Mouse (Mus musculus) G1E-ER4 (cell line): Measurements from ENCODE around the gene Zmynd8. TPM values are rescaled to one million over a fixed set of nuclear protein-coding genes. Genes with fewer than 3 reads are reported as not detected.

Source experiments
- GATA1 ChIP-seq: IDR thresholded peaks from one replicate; pipeline ENCODE4 v1.8.0; 2012; ENCODE audit warnings: low read length, inconsistent platforms
- polyA plus RNA-seq: library from polyadenylated mRNA; stranded (reverse); fragments of >175 nt; gene quantifications from 2 replicates; pipeline ENCODE4 v1.2.3, GENCODE M21; 2012

The Zmynd8 gene
- polyA plus RNA-seq, 1 experiment, result 76.5 TPM

DNA sequence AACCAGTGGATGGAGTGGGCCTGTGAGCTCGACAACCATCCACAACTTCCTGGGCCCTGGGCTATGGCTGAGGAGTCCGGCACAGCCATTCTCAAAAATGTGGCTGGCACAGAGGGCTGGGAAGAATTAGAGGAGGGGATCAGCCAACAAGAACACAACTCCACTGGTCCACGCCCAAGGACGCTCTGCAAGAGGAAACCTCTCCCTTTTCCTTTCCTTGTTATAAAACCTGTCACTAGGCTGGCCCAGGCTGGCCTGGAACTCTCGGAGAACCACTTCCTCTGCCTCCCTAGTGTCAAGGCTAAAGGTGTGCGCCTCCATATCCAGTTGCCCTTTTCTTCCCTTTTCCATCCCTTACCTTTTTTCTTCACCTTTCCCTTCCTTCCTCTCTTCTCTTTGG is 55.5 kb downstream of the Zmynd8 start:
- no peak for TF ChIP-seq GATA1

DNA sequence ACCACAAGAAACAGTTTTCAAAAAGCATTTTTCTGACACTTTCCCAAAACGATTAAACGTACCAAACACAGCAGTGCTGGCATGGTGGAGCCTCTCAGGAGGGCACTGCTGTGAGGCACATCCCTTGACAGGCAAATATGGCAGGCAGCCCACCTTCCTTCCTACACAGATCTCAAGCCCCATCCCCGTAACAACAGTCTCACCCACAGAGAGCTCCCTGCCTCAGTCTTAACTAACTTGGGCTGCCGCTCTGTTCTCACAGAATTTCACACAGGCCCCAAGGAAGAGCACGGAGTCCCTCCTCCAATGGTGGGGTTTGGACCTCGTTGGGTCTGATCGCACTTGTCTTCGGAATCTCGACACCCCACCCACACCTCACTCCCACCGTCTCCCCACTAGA is 56.6 kb downstream of the Zmynd8 start:
- TF ChIP-seq GATA1, result no peak

DNA sequence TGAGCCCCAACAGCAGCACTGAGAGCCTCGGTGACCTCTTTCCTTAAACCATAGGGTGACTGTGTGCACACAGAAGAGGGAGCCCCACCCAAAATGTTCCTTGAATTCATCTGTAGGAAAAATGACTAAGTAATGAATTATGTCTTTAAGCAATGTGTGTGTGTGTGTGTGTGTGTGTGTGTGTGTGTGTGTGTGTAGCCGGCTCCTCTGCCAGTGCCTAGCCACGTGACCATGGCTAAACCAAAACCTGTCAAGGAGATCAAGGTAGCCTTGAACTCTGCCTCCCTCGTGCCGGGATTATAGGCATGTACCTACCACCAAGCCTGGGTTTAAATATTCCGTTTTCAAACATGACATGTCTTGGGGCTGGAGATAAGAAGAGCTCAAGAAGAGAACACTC is 57.0 kb downstream of the Zmynd8 start:
- no peak for TF ChIP-seq GATA1

DNA sequence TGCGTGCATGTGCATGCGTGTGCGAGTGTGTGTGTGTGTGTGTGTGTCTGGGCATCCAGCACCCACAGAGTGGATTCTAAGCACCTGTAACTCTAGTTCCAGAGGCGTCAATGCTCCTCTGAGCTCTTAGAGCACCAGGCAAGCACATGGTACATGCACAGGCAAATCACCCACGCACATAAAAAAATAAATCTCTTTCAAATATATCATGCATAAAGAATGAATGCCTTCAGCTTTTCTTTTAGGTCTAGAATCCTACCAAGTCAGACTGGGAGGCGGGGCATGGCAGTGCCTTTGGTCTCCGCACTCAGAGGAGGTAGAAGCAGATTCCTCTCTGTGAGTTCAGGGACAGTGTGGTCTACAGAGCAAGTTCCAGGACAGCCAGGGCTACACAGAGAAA is 58.0 kb downstream of the Zmynd8 start:
- TF ChIP-seq GATA1, result no peak

DNA sequence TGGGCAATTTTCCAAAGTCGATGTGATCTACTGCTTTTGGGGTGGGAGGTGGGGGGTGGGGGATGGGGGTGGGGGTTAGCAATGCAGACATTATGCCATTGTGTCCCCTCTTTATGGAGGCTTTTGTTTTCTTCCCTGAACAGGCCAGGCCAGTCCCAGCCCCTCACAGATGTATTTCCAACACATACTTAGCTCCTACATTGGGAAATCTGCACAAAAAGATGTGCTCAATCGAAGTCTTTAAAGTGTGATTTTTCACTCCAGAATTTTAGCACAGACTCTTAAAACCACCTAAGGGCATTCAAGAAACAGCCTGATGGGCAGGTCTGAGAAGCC is 59.5 kb downstream of the Zmynd8 start:
- TF ChIP-seq GATA1, result no peak

DNA sequence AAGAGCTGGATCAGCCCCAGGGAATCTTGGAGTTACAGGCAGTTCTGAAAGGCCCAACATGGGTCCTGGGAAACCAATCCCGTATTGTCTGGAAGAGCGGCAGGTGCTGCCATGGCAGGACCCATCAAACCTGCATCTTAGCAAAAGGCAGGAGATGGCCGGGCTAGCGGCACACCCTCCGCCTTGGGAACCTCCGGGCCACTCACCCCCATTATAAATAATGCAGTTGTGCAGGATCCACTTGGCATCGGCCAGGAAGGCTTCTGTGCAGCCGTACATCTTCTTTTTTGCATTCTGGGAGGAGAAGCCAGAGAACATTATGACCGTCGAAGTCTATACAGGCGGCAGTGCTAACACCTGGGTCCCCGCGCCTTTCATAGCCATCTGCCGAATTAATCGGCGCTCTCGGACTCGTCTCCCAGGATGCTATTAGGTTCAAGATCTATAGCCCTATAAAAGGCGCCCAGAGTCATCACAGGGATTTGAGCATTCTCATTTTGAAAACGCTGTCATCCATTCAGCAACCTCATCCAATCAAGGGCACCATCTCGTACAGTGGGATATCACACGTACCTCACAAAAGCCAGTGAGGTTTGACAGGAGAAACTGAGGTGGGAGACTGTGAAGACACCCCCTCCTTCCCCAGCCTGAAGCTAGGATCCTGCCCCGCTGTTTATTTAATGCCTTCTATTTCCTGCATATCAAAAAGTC is 60.1 kb downstream of the Zmynd8 start:
- TF ChIP-seq GATA1, result no peak

DNA sequence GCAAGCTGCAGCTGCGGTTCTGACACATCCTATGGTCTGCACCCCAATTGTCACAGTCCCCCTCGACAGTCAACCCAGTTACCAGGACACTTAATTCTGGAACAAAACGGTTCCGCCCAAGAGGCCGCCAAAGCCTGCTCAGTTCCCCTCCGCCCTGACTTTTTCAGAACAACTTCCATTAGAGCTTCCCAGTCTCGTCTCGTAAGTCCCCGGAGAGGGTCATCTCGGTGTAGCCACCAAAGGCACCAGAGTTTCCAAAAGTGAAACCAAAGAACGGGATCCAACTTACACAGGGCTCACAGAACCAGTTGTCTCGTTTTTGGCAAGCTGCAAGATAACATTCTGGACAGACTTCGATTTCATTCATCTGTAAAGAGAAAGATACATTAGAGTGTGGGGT is 64.2 kb downstream of the Zmynd8 start:
- TF ChIP-seq GATA1, result no peak

DNA sequence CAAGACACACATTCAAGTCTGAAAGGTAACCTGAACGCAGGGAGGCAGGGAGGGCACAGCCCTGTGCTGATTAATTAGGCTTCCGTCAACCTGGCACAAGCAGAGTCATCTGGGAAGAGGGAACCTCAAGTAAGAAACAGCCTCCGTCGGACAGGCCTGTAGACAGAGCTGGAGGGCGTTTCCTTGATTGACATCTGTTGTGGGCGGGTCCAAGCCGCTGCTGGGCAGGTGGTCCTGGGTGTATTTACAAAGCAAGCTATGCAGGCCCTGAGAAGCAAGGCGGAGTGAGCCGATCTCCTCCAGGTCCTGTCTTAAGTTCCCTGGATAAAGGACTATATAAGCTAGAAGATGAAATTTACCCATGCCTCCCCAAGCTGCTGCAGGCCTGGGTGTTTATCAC is 65.3 kb downstream of the Zmynd8 start:
- no peak for TF ChIP-seq GATA1

DNA sequence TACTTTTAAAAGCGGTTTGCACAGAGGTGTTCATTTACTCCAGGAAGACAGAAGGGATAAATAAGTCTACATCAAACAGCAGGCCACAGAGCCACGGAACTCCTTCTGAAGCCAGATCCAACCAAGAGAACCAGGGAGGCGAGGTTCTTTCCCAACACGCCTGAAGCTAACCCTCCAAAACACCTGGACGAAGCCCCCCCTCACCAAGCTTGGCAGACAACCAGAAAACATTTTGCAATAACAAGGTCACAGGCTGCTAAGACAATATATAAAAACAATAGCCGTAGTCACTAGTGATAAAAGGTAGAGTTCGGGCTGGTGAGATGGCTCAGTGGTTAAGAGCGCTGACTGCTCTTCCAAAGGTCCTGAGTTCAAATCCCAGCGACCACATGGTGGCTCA is 66.1 kb downstream of the Zmynd8 start:
- TF ChIP-seq GATA1, result no peak

DNA sequence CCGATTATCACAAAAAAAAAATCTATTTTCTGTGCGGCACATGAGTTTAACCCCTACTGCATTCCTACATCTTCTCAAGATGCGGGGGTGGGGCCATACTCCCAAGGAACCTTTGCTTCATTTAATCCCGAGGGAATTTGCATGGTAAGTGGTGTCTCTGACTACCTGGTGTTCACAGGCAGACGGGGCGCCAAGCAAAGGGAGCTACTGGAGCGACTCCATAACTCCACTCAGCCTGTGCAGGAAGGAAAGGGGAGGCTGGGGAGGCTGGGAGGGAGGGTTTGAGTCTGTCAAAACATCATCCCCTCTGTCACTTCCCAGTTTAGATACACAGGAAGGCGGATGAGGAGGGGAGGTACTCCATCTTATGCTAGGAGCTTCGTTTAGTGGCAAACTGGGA is 66.5 kb downstream of the Zmynd8 start:
- TF ChIP-seq GATA1, result no peak

DNA sequence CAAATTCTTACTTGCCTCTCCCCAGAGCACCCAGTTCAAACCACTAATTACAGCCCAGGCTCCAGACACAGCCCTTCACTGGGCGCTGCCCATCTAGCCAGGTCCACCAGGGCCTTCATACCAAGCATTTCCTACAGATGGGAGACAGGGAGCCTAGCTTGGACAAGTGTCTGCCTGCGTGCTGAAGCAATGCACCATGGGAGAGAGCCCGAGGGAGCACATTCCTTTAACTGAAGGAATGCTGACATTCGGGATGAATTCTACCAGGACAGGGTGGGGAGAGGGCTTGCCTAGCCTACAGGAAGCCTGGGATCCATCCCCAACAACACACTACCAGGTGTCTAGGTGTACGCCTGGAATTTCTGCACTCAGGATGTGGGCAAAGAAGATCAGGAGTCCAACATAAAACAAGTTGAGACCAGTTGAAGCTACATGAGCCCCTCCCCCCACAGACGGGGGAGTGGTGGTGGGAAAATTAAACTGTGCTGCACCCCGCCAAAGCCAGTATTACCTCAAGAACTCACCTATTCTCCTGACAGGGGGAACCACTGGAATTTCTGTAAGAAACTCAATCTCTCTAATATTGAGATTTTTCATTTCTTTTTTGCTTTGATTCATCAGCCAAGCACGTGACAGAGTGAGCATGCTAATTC is 67.1 kb downstream of the Zmynd8 start:
- no peak for TF ChIP-seq GATA1

DNA sequence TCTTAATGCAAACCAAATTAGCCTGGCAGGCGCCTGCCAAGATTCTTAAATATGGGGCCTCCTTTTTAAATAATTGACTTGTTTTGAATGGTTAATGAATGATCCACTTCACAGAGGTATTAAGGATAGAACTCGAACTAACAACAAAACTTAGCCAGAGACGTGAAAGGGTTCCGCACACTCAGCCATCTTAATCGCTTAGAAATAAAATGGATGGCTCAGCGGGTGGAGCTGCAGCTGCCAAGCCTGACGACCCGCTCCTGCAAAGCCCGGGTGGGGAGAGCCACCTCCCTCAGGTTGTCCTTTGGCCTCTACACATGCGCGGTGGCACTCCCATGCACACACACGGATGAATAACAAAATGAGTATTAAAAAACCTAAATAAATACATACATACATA is 70.0 kb downstream of the Zmynd8 start:
- TF ChIP-seq GATA1, result no peak

DNA sequence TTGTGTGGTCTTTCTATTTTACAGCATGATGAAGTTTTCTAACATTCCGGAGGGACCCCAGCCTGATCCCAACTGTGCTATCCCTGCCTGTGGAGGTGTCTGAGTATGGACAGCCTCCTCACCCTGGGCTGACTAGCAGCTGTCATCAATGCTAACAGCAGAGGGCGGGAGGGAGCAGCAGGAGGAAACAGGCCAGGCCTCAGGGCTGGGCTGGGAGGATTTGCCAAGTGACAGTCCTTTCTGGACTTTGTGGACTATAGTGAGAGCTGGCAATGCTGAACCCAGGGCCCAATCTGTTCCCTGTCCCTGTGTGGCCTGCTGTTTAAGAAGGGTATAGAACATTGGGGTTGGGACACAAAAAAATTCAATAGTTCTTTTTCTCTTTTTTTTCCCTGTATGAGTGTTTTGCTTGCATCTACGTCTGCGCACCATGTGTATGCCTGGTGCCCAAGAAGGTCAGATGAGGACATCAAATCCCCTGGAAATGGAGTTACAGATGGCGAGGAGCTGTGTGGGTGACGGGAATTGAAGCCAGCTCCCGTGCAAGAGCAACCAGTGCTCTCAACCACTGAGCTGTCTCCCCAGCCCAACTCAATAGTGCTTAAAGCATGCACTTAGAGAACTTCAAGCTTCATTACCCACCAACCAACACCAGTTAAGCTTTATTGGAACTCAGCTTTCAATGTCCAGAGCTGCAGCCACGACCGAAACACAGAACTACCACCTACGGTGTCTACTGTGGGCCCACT is 72.7 kb downstream of the Zmynd8 start:
- TF ChIP-seq GATA1, result no peak

DNA sequence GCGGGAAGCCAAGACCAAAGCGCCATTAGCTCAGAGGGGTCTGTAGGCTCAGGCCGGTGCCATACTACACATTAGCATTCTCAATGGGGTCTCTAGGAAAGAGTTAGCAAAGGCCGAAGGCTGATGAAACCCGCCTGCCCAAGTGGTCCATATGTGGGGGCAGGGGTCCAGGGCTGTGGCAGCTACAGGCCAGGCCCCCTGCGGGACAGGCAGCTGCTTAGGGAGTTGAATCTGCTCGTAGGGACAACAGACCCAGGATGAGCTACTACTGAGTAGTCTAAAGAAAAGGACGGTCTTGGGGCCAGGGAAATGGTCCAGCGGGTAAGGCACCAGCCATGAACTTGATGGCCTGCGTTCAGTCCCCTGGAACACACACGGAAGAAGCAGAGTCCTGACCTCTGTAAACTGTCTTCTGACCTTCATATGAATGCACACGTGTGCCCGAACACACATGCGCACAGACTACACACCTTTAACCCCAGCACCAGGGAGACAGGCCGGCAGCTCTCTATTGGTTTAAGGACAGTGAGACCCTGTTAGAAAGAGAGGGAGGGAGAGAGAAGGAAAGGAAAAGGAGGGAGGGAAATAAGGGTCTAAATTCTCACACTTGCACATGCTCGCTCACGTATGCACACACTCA is 73.4 kb downstream of the Zmynd8 start:
- no peak for TF ChIP-seq GATA1

DNA sequence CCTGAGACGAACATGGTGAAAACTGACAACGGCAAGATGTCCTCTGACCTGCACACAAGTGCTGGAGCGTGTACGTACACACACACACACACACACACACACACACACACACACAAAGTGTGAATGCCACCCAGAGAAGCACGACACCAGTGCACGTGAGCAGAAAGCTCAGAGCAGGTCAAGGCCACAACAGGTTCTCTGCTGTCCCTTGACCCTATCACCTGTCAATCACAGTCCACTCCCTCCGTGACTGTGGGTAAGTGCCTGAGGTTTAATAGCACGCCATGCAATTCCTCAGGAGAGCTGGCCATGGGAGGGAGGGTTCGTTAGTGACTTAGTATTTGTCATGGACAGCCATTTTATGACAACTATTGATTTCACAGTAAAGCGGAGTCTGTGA is 74.0 kb downstream of the Zmynd8 start:
- TF ChIP-seq GATA1, result no peak

DNA sequence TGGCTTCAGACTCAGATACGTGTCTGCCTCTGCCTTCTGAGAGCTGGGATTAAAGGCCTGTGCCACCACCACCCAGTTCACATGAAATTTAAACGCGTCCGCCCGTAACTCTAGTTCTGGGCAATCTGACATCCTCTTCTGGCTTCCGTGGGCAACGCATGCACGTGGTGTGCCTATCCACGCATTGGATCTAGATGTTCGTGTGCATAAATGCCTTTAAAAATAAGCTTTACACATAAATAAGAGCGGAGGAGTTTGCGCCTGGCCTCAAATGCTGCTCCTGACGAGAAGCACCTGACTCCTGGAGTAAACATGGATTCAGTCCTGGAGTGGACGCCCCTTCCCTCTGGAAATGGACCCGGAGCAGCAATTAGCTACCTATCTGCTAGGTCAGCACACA is 76.3 kb downstream of the Zmynd8 start:
- no peak for TF ChIP-seq GATA1
